Mouse (Mus musculus) forebrain, postnatal 0 days (tissue): ENCODE measurements around the gene Tardbp. TPM values are rescaled to one million over a fixed set of nuclear protein-coding genes. Genes with fewer than 3 reads are reported as not detected.

Source experiments
- ATAC-seq: fragments of 200-750 bp; cut with Nextera tagmentation; 2 replicates; pipeline ENCODE4 v1.8.0; 2017; ENCODE audit warnings: mild to moderate bottlenecking, moderate library complexity
- DNase-seq: peaks from one replicate; pipeline ENCODE4 v3.0.0-alpha.2; 2015
- H3K27ac ChIP-seq: fragments of 300-500 bp; sonication (generic); 2 replicates; pipeline ENCODE4 v1.5.1; 2014; ENCODE audit warnings: low read depth, mild to moderate bottlenecking, antibody characterized with exemption, low read length, moderate library complexity, mixed read lengths
- H3K27me3 ChIP-seq: fragments of 300-500 bp; sonication (generic); 2 replicates; pipeline ENCODE4 v1.6.1; 2014; ENCODE audit warnings: mild to moderate bottlenecking, low read length, mixed read lengths; ENCODE audit not compliant: insufficient read depth
- H3K36me3 ChIP-seq: fragments of 300-500 bp; sonication (generic); 2 replicates; pipeline ENCODE4 v1.6.1; 2014; ENCODE audit warnings: mild to moderate bottlenecking, moderate library complexity; ENCODE audit not compliant: insufficient read depth
- H3K4me1 ChIP-seq: fragments of 300-500 bp; sonication (generic); 2 replicates; pipeline ENCODE4 v1.6.1; 2014; ENCODE audit warnings: antibody characterized with exemption; ENCODE audit not compliant: insufficient read depth
- H3K4me2 ChIP-seq: fragments of 300-500 bp; sonication (generic); 2 replicates; pipeline ENCODE4 v1.6.1; 2014; ENCODE audit warnings: low read depth, mild to moderate bottlenecking, moderate library complexity
- H3K4me3 ChIP-seq: fragments of 300-500 bp; sonication (generic); 2 replicates; pipeline ENCODE4 v1.5.1; 2014; ENCODE audit warnings: low read depth, low read length, mixed read lengths
- H3K9ac ChIP-seq: fragments of 300-500 bp; sonication (generic); 2 replicates; pipeline ENCODE4 v1.6.1; 2014; ENCODE audit warnings: mild to moderate bottlenecking
- H3K9me3 ChIP-seq: fragments of 300-500 bp; sonication (generic); 2 replicates; pipeline ENCODE4 v1.6.1; 2016; ENCODE audit warnings: low read length
- CTCF ChIP-seq: sonication (generic); IDR thresholded peaks from 2 replicates; pipeline ENCODE4 v1.5.1; 2016; ENCODE audit warnings: antibody characterized with exemption, control low read depth, low read depth
- WGBS: fragments of 180-500 bp; shearing (Covaris S2); extraction: QIAGEN DNeasy Blood & Tissue Kit; methylation state at CpG from one replicate; pipeline ENCODE4 v1.1.7; 2014; 5-methylcytosine and 5-hydroxymethylcytosine counted together
- polyA plus RNA-seq: library from polyadenylated mRNA; unstranded; fragments of >200 nt; fragmentation: Nextera tagmentation; extraction: Ambion mirVana; gene quantifications from 2 replicates; pipeline ENCODE4 v1.2.1, GENCODE M21; 2015
- total RNA-seq: library from RNA; depleted of rRNA; stranded (reverse); fragments of >200 nt; gene quantifications from 2 replicates; pipeline ENCODE4 v1.2.3, GENCODE M21; 2014

Gene Tardbp
- total and polyA plus RNA-seq, 2 experiments from 2014 or later: 104 to 159 TPM

GRCm38 (mm10) chr4:148602357-148603120 is 24.3 kb downstream of the Tardbp start, which contains the start of gene Masp2:
Gene Masp2, plus strand, starts transcription at chr4:148602554.
- ATAC-seq: no peak
- DNase-seq: no peak
- H3K27ac ChIP-seq: no peak within 1 kb of the TSS
- no peak for TF ChIP-seq CTCF
- H3K27me3 ChIP-seq: no peaks in the 10 kb centered on the region
- WGBS: 92% methylated on average over 14 of the region's 14 CpGs
- H3K4me3 ChIP-seq: no peak within 1 kb of the TSS
- H3K4me1 ChIP-seq: no peaks in the 10 kb centered on the region
- H3K36me3 ChIP-seq: peaks cover 16% of the 10 kb centered on the region; the same call in 1 of the 2 replicates
- no peak within 1 kb of the TSS for H3K9ac ChIP-seq
- H3K4me2 ChIP-seq: no peak within 1 kb of the TSS
- H3K9me3 ChIP-seq: no peaks in the 10 kb centered on the region

- Histone ChIP-seq H3K4me1 (no peaks in the 10 kb centered on the region), H3K4me2 (no peak overlapping the region), H3K27me3 (no peaks in the 10 kb centered on the region), H3K9me3 (no peaks in the 10 kb centered on the region), H3K4me3 (no peak overlapping the region), H3K36me3 (peaks cover 16% of the 10 kb centered on the region; the same call in 1 of the 2 replicates), H3K27ac (no peak overlapping the region), H3K9ac (no peak overlapping the region)
- TF ChIP-seq CTCF: no peak
- no peak for ATAC-seq
- no peak for DNase-seq
- WGBS: 84% methylated on average over 4 of the region's 4 CpGs
Measured at GRCm38 (mm10) chr4:148601871-148602270, 24.9 kb downstream of the Tardbp start.

GRCm38 (mm10) chr4:148600316-148600715 is 26.5 kb downstream of the Tardbp start:
- Histone ChIP-seq H3K36me3 (peaks cover 27% of the 10 kb centered on the region), H3K4me3 (no peak overlapping the region), H3K4me1 (no peaks in the 10 kb centered on the region), H3K27me3 (no peaks in the 10 kb centered on the region), H3K27ac (no peak overlapping the region), H3K9me3 (no peaks in the 10 kb centered on the region), H3K9ac (no peak overlapping the region), H3K4me2 (no peak overlapping the region)
- no peak for DNase-seq
- TF ChIP-seq CTCF: no peak
- no peak for ATAC-seq
- 87% methylated on average over 4 of the region's 4 CpGs for WGBS

GRCm38 (mm10) chr4:148598826-148599225 is 28.0 kb downstream of the Tardbp start:
- Histone ChIP-seq H3K9me3 (no peaks in the 10 kb centered on the region), H3K9ac (no peak overlapping the region), H3K27me3 (no peaks in the 10 kb centered on the region), H3K4me1 (no peaks in the 10 kb centered on the region), H3K4me2 (no peak overlapping the region), H3K36me3 (peaks cover 42% of the 10 kb centered on the region), H3K4me3 (no peak overlapping the region), H3K27ac (no peak overlapping the region)
- DNase-seq (no peak), ATAC-seq (no peak)
- no peak for TF ChIP-seq CTCF
- 93% methylated on average over 12 of the region's 12 CpGs for WGBS

GRCm38 (mm10) chr4:148596731-148597130 is 30.1 kb downstream of the Tardbp start:
- ATAC-seq (no peak), DNase-seq (no peak)
- Histone ChIP-seq H3K4me2 (no peak overlapping the region), H3K27ac (no peak overlapping the region), H3K9ac (no peak overlapping the region), H3K9me3 (no peaks in the 10 kb centered on the region), H3K4me3 (no peak overlapping the region), H3K36me3 (peaks cover 50% of the 10 kb centered on the region), H3K27me3 (no peaks in the 10 kb centered on the region), H3K4me1 (peaks cover 6% of the 10 kb centered on the region; the same call in 1 of the 2 replicates)
- 98% methylated on average over 3 of the region's 3 CpGs for WGBS
- no peak for TF ChIP-seq CTCF

GRCm38 (mm10) chr4:148595916-148596315 is 30.9 kb downstream of the Tardbp start:
- TF ChIP-seq CTCF: no peak
- DNase-seq: no peak
- H3K36me3 ChIP-seq: peaks cover 50% of the 10 kb centered on the region

GRCm38 (mm10) chr4:148593996-148594395 is 32.8 kb downstream of the Tardbp start:
- no peak overlapping the region for H3K4me2 ChIP-seq
- no peak for ATAC-seq
- WGBS: 92% methylated on average over 11 of the region's 11 CpGs
- H3K27me3 ChIP-seq: no peaks in the 10 kb centered on the region
- DNase-seq: no peak
- H3K4me1 ChIP-seq: peaks cover 6% of the 10 kb centered on the region; the same call in 1 of the 2 replicates
- no peak overlapping the region for H3K4me3 ChIP-seq
- peaks cover 43% of the 10 kb centered on the region for H3K36me3 ChIP-seq
- no peak overlapping the region for H3K9ac ChIP-seq
- no peak overlapping the region for H3K27ac ChIP-seq
- TF ChIP-seq CTCF: no peak
- H3K9me3 ChIP-seq: no peaks in the 10 kb centered on the region

More at GRCm38 (mm10) chr4:148595916-148596315, 30.9 kb downstream of the Tardbp start:
- Histone ChIP-seq H3K9me3 (no peaks in the 10 kb centered on the region), H3K27ac (no peak overlapping the region), H3K9ac (no peak overlapping the region), H3K4me2 (no peak overlapping the region), H3K27me3 (no peaks in the 10 kb centered on the region), H3K4me3 (no peak overlapping the region), H3K4me1 (peaks cover 6% of the 10 kb centered on the region; the same call in 1 of the 2 replicates)
- 33% methylated on average over 6 of the region's 6 CpGs for WGBS
- no peak for ATAC-seq
